11 mouse cellular contexts compared by ENCODE assay signal in the genomic region with DNA sequence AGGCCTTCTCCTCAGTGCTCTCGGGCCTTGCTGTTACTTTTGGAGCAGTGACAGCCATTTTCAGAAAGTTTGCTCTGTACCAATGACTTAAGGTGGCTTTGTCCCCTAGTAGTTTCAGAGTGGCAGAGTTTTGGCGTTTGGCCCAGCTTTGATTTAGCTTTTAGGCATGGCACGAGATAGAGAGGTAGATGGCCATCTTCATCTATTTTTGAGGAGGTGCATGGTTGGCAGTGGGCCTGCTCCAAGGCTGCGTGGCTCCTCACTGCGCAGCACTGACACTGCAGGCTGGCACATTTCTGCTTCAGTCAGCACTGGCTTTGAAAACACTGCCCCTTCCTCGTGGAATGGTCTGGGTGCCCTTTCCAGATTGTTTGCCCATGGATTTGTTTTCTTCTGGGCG.
DNase-seq lines count a peak whose midpoint lies in the region; ATAC-seq lines count a peak whose summit lies in the region.
"Had no signal": no experiment of that assay in that cellular context is flagged by ENCODE, and none has a peak within 500 bp of the region (broad histone marks: within the 10 kb centered on the region; RNA-seq: fewer than 3 reads in every experiment).

No protein-coding gene starts in this region.

- WGBS in limb, embryonic 15.5 days, result 77% methylated on average over 7 of the region's 7 CpGs
- 92% methylated on average over 7 of the region's 7 CpGs for WGBS in limb, embryonic 10.5 days
- 63% methylated on average over 7 of the region's 7 CpGs for WGBS in hindbrain, embryonic 16.5 days

- ATAC-seq in limb, embryonic 15.5 days (ENCODE audit: insufficient number of reproducible peaks, low FRiP score, low TSS enrichment, low read depth), result no peak
- ATAC-seq in hindbrain, embryonic 16.5 days, result peak; percentile 25; the same call in 1 of the 2 replicates

- peak; percentile 65 for DNase-seq in adrenal gland, adult 2 months
- no peak for DNase-seq in adrenal gland, postnatal 4 days (ENCODE audit: low spot score in 2 of 2)
- DNase-seq in limb, embryonic 10.5 days (ENCODE audit: low spot score), result no peak
- peak; percentile 71 to 80 for DNase-seq in cerebellum, postnatal 14 days
- DNase-seq in spleen, postnatal 10 days (ENCODE audit: low spot score in 2 of 2), result no peak
- no peak for DNase-seq in layer of hippocampus, postnatal 36 days
- DNase-seq: liver, embryonic 13.5 days had no signal

- H3K27me3 ChIP-seq in limb, embryonic 15.5 days, result no peaks in the 10 kb centered on the region
- no peaks in the 10 kb centered on the region for H3K27me3 ChIP-seq in limb, embryonic 10.5 days (ENCODE audit: low read depth, poor library complexity, severe bottlenecking)
- H3K27me3 ChIP-seq in hindbrain, embryonic 16.5 days (replicated peaks; ENCODE audit: control insufficient read depth, insufficient read depth, low read length), result no peaks in the 10 kb centered on the region
- H3K27me3 ChIP-seq: embryonic facial prominence, embryonic 13.5 days; liver, embryonic 13.5 days; megakaryocyte, embryonic 14.5 days had no signal

- H3K9ac ChIP-seq in limb, embryonic 15.5 days, result no peak overlapping the region
- no peak overlapping the region for H3K9ac ChIP-seq in hindbrain, embryonic 16.5 days (ENCODE audit: low read depth, low read length)
- H3K9ac ChIP-seq: embryonic facial prominence, embryonic 13.5 days; liver, embryonic 13.5 days had no signal

- H3K36me3 ChIP-seq in limb, embryonic 15.5 days, result peaks cover 17% of the 10 kb centered on the region
- peaks cover 75% of the 10 kb centered on the region for H3K36me3 ChIP-seq in limb, embryonic 10.5 days
- H3K36me3 ChIP-seq in hindbrain, embryonic 16.5 days (ENCODE audit: control insufficient read depth, insufficient read depth, low read length), result no peaks in the 10 kb centered on the region

- no peak overlapping the region for H3K4me2 ChIP-seq in limb, embryonic 15.5 days
- no peak overlapping the region for H3K4me2 ChIP-seq in hindbrain, embryonic 16.5 days (ENCODE audit: low read length)
- H3K4me2 ChIP-seq: embryonic facial prominence, embryonic 13.5 days; liver, embryonic 13.5 days had no signal

- no peaks in the 10 kb centered on the region for H3K9me3 ChIP-seq in limb, embryonic 15.5 days
- H3K9me3 ChIP-seq in limb, embryonic 10.5 days (replicated peaks), result no peaks in the 10 kb centered on the region
- no peaks in the 10 kb centered on the region for H3K9me3 ChIP-seq in hindbrain, embryonic 16.5 days (ENCODE audit: control insufficient read depth, low read length)
- H3K9me3 ChIP-seq: embryonic facial prominence, embryonic 13.5 days; liver, embryonic 13.5 days; megakaryocyte, embryonic 14.5 days had no signal

- H3K4me1 ChIP-seq in limb, embryonic 15.5 days, result peaks cover 7% of the 10 kb centered on the region; the same call in 1 of the 2 replicates
- H3K4me1 ChIP-seq in limb, embryonic 10.5 days, result no peaks in the 10 kb centered on the region
- peaks cover 10% of the 10 kb centered on the region for H3K4me1 ChIP-seq in hindbrain, embryonic 16.5 days (ENCODE audit: control insufficient read depth, insufficient read depth, low read depth, low read length)

- no peak overlapping the region for H3K4me3 ChIP-seq in limb, embryonic 15.5 days
- no peak overlapping the region for H3K4me3 ChIP-seq in limb, embryonic 10.5 days
- H3K4me3 ChIP-seq in hindbrain, embryonic 16.5 days (ENCODE audit: low read length), result no peak overlapping the region
- H3K4me3 ChIP-seq: embryonic facial prominence, embryonic 13.5 days; liver, embryonic 13.5 days; megakaryocyte, embryonic 14.5 days had no signal

- H3K27ac ChIP-seq in limb, embryonic 15.5 days, result peak overlapping the region; percentile 13; the same call in 1 of the 2 replicates
- no peak overlapping the region for H3K27ac ChIP-seq in limb, embryonic 10.5 days
- H3K27ac ChIP-seq in hindbrain, embryonic 16.5 days (ENCODE audit: low read depth, low read length), result no peak overlapping the region
- H3K27ac ChIP-seq: embryonic facial prominence, embryonic 13.5 days; liver, embryonic 13.5 days had no signal

Comparison
In these comparisons a context has a peak if more than half of its experiments do, and no peak if none do; other contexts are left out.
1. DNase-seq: peak in adrenal gland, adult 2 months (single experiment) and cerebellum, postnatal 14 days (2 of 2); none in adrenal gland, postnatal 4 days (0 of 2), limb, embryonic 10.5 days (single experiment), spleen, postnatal 10 days (0 of 2) and layer of hippocampus, postnatal 36 days (0 of 2).